Comparison of ENCODE assay signal across 20 mouse cellular contexts in the genomic region with DNA sequence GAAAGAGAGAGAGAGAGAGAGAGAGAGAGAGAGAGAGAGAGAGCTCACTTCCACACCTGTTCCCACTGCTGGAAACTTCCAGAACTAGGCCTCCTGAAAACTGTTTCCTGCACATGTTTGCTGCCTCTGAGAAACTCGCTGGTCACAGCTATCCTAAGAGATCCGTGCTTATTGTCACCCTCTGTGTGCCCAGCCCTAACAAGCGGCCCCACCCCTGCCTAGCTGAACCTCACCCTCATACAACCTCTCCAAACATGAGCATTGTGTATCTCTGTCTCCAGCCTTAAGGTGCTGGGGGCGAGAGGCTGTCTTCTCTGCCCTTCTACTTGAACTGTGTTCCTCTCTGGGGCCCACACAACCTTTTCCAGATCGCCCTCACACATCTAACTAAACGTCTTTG.
"Had no signal": no experiment of that assay in that cellular context is flagged by ENCODE, and none has a peak within 500 bp of the region (broad histone marks: within the 10 kb centered on the region; RNA-seq: fewer than 3 reads in every experiment).

No protein-coding gene starts in this region.

- H3K4me1 ChIP-seq: heart, embryonic 10.5 days; heart, embryonic 12.5 days; hindbrain, embryonic 13.5 days; kidney, embryonic 15.5 days; limb, embryonic 15.5 days; liver, embryonic 12.5 days had no signal

- ATAC-seq: inflammation-experienced regulatory T-cells, adult 6 months; liver, embryonic 12.5 days had no signal

- H3K36me3 ChIP-seq: heart, embryonic 10.5 days; heart, embryonic 12.5 days; hindbrain, embryonic 13.5 days; kidney, embryonic 15.5 days; limb, embryonic 13.5 days; limb, embryonic 15.5 days; liver, embryonic 12.5 days had no signal

- H3K27ac ChIP-seq: gastrocnemius, adult 2 months; heart, adult 2 months; heart, embryonic 10.5 days; hindbrain, embryonic 10.5 days; hindbrain, embryonic 13.5 days; kidney, embryonic 15.5 days; kidney, postnatal 0 days; limb, embryonic 13.5 days; limb, embryonic 15.5 days; liver, embryonic 12.5 days; liver, embryonic 14.5 days had no signal

- H3K4me3 ChIP-seq: gastrocnemius, adult 2 months; heart, adult 2 months; heart, embryonic 10.5 days; heart, embryonic 12.5 days; hindbrain, embryonic 10.5 days; hindbrain, embryonic 13.5 days; kidney, embryonic 15.5 days; limb, embryonic 13.5 days; limb, embryonic 15.5 days; liver, embryonic 12.5 days had no signal

- H3K27me3 ChIP-seq: heart, embryonic 12.5 days; hindbrain, embryonic 13.5 days; kidney, embryonic 15.5 days; limb, embryonic 13.5 days; limb, embryonic 15.5 days had no signal

- H3K9me3 ChIP-seq: heart, embryonic 10.5 days; heart, embryonic 12.5 days; hindbrain, embryonic 10.5 days; hindbrain, embryonic 13.5 days; kidney, embryonic 15.5 days; limb, embryonic 13.5 days; limb, embryonic 15.5 days; liver, embryonic 12.5 days had no signal

- H3K4me2 ChIP-seq: heart, embryonic 12.5 days; hindbrain, embryonic 13.5 days; kidney, embryonic 15.5 days; limb, embryonic 13.5 days; limb, embryonic 15.5 days; liver, embryonic 12.5 days had no signal

- H3K9ac ChIP-seq: heart, embryonic 12.5 days; hindbrain, embryonic 13.5 days; kidney, embryonic 15.5 days; limb, embryonic 13.5 days; limb, embryonic 15.5 days; liver, embryonic 12.5 days; liver, embryonic 14.5 days had no signal

- DNase-seq: gastrocnemius, postnatal 10 days; heart, adult 2 months; heart, postnatal 4 days; kidney, adult 11 months; kidney, adult 2 months; kidney, adult 9 months; kidney, postnatal 14 days; kidney, postnatal 36 days had no signal
